Mouse (Mus musculus) right cerebral cortex, postnatal 10 days (tissue): ENCODE results near the gene Pfdn6.
"Not testable (repeated sequence)": the region's sequence is repeated elsewhere in the genome, so short reads cannot be mapped to it uniquely, and the experiment has no call there.

Source experiments
- DNase-seq, 2 experiments: peaks; one replicate each; pipeline ENCODE4 v3.0.0; 2021; ENCODE audit warnings: low spot score in 2 of 2

Gene Pfdn6

GRCm38 (mm10) chr17:33955555-33956214 lies 15.5 kb upstream of the Pfdn6 start, which contains the start of the genes Vps52 and Rps18:
Vps52 (plus strand) TSS chr17:33955812.
Rps18 (minus strand) TSS chr17:33956001.
- peak; percentile 97 to 98 for DNase-seq

- DNase-seq, result peak in 1 of 2 experiments; percentile 52
Observed at GRCm38 (mm10) chr17:33954646-33955554, 14.8 kb upstream of the Pfdn6 start.

DNA sequence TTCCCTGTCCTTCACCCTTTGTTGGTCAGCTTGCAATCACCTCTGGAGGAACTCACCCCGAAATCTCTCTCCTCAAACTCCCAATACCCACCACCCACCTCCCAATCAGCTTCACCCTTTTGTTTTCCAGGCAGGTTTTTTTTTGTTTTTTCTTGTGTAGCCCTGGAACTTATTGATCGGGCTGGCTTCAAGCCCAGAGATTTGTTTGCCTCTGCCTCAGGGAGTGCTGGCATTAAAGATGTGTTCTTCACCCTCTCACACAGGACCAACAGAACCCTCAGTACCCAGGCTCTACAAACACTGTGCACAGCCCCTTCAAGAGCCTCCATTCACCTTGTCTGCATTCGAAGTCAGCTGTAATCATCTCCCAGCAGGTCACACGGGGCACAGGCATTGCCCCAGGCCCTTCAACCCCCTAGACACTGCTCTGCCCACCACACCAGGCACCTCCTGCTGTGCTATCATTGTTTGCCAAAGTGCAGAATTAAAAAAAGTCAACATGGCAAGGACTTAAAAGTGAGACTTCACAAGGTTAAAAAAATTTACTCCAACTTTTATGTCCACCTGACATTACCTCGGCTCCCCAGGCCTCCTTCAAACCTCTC lies 13.9 kb upstream of the Pfdn6 start:
- no peak for DNase-seq

DNA sequence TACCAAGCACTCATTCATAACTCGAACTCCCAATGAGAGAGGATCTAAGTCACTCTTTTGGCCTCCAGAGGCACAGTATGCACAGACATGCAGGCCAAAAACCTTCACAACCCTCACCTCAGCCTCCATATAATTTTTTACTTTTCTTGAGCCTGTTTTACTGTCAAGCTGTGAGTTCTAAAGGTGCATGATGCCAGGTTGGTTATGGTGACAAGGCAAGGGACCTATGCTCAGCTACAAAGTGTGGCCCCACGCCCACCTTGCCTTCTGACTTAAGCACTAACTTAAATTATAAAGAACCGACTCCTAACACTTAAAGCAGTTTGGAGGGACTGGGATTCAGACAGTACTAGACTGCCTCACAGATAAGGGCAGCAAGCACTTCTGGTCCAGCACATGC lies 13.2 kb upstream of the Pfdn6 start:
- DNase-seq, result peak in 1 of 2 experiments; percentile 21

DNA sequence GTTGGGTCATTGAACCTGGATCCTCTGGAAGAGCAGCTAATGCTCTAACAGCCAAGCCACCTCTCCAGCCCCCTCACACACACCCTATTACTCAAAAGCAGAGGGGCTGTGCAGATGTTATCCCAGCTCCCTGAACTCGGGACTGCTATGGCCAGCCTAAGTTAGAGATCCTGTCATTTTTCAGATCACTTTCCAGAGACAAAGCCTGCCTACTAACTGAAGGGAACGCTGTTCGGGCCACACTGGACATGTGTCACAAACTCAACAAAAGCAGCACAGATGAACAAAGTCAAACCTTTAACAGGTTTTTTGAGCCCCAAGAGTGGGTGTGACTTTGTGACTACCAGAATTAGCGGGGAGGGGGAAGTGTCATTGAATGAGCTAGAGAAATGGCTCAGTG lies 12.7 kb upstream of the Pfdn6 start:
- peak in 1 of 2 experiments; percentile 20 for DNase-seq

DNA sequence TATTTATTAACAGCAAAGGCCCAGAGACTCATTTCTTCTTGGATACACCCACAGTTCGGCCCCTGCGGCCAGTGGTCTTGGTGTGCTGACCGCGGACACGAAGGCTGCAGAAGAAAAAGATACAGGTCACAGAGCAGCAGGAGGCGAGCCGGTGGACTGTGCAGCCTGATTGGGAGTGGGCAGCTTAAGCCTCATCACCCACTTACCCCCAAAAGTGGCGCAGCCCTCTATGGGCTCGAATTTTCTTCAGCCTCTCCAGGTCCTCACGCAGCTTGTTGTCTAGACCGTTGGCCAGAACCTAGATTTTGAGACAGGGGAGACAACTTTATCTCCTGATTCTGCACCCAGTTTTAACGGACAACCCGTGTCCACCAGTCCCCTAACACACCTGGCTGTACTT lies 11.9 kb upstream of the Pfdn6 start:
- DNase-seq, result not testable (repeated sequence)

DNA sequence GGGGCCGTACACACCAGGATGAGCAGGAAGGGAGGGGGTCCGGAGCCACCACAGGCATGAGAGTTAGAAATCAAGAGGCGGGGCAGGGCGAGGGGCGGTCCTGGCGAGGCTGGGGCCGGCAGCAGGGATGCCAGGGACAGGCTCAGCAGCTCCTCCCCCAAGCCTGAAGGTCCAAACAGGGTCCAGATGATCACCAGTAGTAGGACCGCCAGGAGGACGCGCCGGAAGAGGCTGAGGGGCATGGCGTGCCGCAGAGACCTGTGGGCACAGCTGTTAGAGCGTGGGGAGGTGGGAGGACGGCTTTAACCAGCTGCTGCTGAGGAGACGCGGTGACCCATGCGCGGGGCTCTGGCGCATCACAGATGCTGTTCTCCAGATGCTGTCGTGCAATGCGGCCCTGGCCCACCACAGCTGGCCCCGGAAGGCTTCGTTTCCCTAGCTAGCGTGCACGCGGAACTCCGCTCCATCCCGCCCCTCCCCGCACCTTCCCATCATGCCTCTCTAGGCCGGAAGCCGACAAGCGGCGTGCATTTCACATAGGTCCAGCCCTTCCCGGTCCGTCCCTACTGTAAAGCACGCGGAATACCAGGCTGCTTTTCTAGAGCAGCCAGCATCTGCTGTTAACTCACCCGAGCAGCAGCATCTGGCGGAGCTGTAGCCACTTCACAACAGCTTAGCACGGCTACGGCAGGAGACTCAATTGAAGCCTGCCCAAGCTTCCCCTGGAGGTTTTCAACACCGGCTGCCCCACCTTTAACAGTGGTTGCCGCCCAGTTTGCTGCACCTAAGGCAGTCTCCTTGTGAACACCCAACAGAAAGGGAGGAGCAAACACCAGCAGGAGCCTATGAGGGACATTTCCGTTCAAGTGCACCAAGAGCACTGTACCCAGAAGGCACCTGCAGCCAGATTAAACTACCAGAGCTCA lies 11.1 kb upstream of the Pfdn6 start, which contains the start of gene B3galt4:
Gene B3galt4, minus strand, starts transcription at position 468 of the 926 bp plus-strand sequence.
- peak; percentile 89 for DNase-seq

DNA sequence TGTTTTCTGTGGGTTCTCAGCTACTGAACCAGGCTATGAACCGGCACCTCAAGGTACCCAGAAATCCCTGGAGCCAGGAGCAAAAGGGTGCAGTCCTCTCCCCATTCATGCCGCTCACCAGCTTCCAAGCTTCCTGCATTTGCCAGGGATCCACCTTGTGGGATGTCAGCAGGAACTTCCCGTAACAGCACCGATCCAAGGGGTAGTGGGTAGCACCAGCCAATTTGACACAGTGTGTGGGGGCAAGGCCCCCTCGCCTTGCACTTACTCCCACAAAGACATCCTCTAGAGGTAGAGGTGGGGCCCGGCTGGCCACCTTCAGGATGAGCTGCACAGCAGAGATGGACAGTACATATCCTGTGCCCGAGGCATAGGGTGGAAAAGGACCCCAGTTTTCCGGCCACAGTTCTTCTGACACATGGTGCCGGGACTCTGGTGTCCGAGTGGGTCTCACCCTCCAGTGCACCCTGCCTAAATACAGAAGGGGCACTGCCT lies 10.0 kb upstream of the Pfdn6 start:
- no peak for DNase-seq

DNA sequence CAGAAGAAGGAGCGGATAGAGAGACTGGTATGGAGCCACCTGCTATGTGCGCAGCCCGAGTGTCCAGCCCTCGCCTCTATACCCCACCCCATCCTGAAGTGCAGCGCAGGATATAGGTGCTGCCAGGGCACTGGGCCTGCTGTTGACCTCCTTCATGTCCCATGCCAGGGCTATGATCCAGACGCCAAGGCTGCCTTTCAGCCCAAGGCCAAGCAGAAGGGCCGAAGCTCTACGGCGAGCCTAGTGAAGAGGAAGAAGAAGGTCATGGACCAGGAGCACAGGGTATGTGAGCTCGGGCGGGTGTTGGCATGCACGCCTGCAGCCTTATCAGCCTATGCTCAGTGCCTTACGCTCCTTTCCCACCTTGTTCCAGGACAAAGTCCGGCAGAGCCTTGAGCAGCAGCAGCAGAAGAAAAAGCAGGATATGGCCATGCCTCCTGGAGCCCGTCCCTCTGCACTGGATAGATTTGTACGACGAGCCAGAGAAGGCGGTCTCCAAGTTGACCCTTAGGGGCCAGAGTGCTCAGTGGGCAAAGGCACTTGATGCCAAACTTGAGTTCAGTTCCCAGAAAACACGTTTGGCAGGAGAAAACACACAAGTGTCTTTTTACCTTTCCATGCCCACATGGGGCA lies 8.9 kb upstream of the Pfdn6 start:
- no peak for DNase-seq

DNA sequence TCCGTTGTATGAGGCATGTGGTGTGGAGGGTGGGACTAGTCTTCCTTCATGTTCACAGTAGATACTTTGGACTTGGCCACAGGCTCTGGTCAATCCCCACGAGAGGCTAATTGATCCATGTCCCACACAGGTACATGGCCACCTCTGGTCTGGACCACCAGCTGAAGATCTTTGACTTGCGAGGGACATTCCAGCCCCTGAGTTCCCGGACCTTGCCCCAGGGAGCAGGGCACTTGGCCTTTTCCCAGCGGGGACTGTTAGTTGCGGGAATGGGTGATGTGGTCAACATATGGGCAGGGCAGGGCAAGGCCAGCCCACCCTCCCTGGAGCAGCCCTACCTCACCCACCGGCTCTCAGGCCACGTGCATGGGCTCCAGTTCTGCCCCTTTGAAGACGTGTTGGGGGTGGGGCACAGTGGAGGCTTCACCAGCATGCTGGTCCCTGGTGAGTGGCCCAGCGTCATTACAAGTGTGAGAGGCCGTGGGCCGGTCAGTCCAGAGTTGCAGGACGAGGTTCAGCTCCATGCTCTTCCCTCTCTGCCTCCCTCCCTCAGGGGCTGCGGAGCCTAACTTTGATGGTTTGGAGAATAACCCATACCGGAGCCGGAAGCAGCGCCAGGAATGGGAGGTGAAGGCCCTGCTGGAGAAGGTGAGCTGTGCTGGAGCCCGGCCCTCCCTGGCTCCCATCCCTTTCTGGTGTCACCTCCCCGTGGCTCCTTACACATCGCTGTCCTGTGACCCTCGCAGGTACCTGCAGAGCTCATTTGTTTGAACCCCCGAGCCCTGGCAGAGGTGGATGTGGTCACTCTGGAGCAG lies 8.2 kb upstream of the Pfdn6 start:
- no peak for DNase-seq

- no peak for DNase-seq
Observed at GRCm38 (mm10) chr17:33947430-33948089, 7.4 kb upstream of the Pfdn6 start.

GRCm38 (mm10) chr17:33943454-33943853 lies 3.3 kb upstream of the Pfdn6 start:
- no peak for DNase-seq

GRCm38 (mm10) chr17:33941381-33941780 lies 1.2 kb upstream of the Pfdn6 start:
- no peak for DNase-seq

GRCm38 (mm10) chr17:33940981-33941380 lies 838 bp upstream of the Pfdn6 start:
- DNase-seq, result no peak

DNA sequence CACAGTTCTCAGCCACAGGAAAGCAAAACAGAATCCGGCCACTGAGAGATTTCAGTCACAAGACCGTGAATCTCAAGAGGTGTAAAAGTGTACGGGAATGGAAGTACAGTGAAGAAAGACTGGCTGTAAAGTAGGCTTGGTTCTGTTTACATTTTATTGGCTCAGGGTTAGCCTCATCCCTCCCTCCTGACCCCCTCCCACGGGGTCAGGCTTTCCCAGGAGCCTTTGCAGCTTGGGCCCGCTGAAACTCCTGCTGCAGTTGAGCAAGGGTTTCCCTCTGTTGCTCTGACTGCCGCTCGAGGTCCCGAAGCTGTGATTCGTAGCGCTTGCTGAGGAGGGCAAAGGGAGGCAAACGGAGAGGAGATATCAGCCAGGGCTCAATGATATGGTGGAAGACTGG lies 1.4 kb downstream of the Pfdn6 start:
- no peak for DNase-seq

DNA sequence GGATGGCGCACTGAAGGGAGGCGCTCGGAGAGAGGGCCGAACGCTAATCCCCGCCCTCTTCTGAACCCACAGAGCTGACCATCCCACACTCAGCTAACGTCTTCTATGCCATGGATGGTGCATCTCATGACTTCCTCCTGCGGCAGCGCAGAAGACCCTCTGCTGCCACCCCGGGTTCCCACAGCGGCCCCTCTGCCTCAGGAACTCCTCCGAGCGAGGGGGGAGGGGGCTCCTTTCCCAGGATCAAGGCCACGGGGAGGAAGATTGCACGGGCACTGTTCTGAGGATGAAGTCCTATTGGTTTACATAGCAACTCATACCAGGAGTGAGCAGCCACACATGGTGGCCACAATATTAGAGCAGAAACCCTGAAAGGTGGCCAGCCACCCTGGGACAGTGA lies 3.1 kb downstream of the Pfdn6 start:
- DNase-seq, result no peak

GRCm38 (mm10) chr17:33935422-33936055 lies 4.6 kb downstream of the Pfdn6 start:
- no peak for DNase-seq

DNA sequence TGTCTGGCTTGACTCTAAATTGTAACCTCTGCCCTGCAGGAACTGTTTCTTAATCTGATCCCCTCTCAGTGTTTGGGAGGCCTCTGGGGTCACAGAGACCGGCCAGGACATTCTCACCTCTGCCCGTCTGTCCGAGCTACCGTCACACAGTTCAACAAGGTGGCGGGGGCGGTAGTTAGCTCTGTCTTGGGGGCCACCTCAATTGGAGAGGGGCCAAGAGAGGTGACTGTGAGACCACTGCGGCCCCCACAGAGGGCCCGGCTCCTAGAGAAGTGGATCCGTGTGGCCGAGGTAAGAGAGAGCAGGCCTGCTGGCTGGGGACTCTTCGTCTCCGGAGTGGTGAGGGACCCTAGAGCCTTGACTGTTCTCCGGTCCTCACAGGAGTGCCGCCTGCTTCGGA lies 7.2 kb downstream of the Pfdn6 start:
- peak in 1 of 2 experiments; percentile 41 for DNase-seq

- peak in 1 of 2 experiments; percentile 45 for DNase-seq
Observed at GRCm38 (mm10) chr17:33932448-33932847, 7.7 kb downstream of the Pfdn6 start.
